Mouse (Mus musculus) kidney, adult 2 months (tissue): ENCODE measurements around the gene Gipr. TPM values are rescaled to one million over a fixed set of nuclear protein-coding genes. Genes with fewer than 3 reads are reported as not detected.
"Not testable (repeated sequence)": the region's sequence is repeated elsewhere in the genome, so short reads cannot be mapped to it uniquely, and the experiment has no call there.

ENCODE experiments used
- DNase-seq: peaks from one replicate; pipeline ENCODE4 v3.0.0; 2021
- H3K27ac ChIP-seq: fragments of 200-500 bp; 2 replicates; pipeline ENCODE4 v1.5.1; 2012; ENCODE audit warnings: low read depth, low read length, control low read depth, inconsistent platforms; ENCODE audit not compliant: insufficient read depth
- H3K27me3 ChIP-seq: fragments of 200-500 bp; replicated peaks from 2 replicates; pipeline ENCODE4 v1.6.1; 2012; ENCODE audit warnings: mild to moderate bottlenecking, moderate library complexity, low read length, inconsistent platforms; ENCODE audit not compliant: control insufficient read depth, insufficient read depth
- H3K36me3 ChIP-seq: fragments of 200-500 bp; 2 replicates; pipeline ENCODE4 v1.6.1; 2012; ENCODE audit warnings: mild to moderate bottlenecking, moderate library complexity, low read length, inconsistent platforms; ENCODE audit not compliant: control insufficient read depth, insufficient read depth
- H3K4me1 ChIP-seq: fragments of 200-500 bp; 2 replicates; pipeline ENCODE4 v1.6.1; 2011; ENCODE audit warnings: low read length; ENCODE audit not compliant: control insufficient read depth, insufficient read depth
- H3K4me3 ChIP-seq: fragments of 200-500 bp; 2 replicates; pipeline ENCODE4 v1.5.1; 2011; ENCODE audit warnings: mild to moderate bottlenecking, low read depth, low read length, control low read depth; ENCODE audit not compliant: insufficient read depth
- CTCF ChIP-seq: fragments of 200-500 bp; conservative IDR thresholded peaks from 2 replicates; pipeline ENCODE4 v1.5.1; 2011; ENCODE audit warnings: low read depth, mild to moderate bottlenecking, control low read depth, low read length, moderate library complexity, mixed read lengths; ENCODE audit not compliant: insufficient read depth, insufficient read length
- POLR2A ChIP-seq: fragments of 200-500 bp; IDR thresholded peaks from one replicate; pipeline ENCODE4 v1.6.1; 2011; ENCODE audit warnings: low read depth, low read length, control low read depth
- WGBS: fragments of 180-500 bp; shearing (Covaris S2); methylation state at CpG from one replicate; pipeline ENCODE4 v1.1.7; 2018; 5-methylcytosine and 5-hydroxymethylcytosine counted together
- polyA plus RNA-seq: library from polyadenylated mRNA; depleted of rRNA; stranded (reverse); fragments of >200 nt; gene quantifications from 2 replicates; pipeline ENCODE4 v1.2.3, GENCODE M21; 2012

The Gipr gene
- polyA plus RNA-seq, 1 experiment: 0.13 TPM

DNA sequence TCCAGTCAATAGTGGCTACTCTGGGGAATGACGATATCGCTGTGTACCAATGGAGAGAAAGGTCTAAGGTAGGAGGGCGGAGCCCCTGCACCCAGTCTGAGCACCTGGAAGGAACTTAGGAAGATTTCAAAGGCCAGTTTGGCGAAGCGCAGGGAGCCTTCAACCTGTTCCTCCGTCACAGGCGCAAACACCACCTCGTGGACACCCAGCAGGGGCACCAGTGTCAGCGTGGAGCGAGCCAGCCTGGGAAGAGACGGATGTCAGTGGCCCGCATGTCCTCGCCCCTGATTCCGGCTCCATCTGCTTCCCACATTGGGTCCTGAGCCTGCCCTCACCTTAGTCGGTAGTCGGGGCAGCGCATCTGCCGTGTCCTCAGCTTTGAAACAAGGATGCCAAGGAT is 6.5 kb downstream of the Gipr start:
- no peak overlapping the region for H3K4me3 ChIP-seq
- H3K27me3 ChIP-seq: no peaks in the 10 kb centered on the region
- WGBS: 16% methylated on average over 18 of the region's 18 CpGs
- no peak for TF ChIP-seq CTCF
- TF ChIP-seq POLR2A: no peak
- no peaks in the 10 kb centered on the region for H3K4me1 ChIP-seq
- H3K36me3 ChIP-seq: no peaks in the 10 kb centered on the region
- no peak overlapping the region for H3K27ac ChIP-seq
- no peak for DNase-seq

DNA sequence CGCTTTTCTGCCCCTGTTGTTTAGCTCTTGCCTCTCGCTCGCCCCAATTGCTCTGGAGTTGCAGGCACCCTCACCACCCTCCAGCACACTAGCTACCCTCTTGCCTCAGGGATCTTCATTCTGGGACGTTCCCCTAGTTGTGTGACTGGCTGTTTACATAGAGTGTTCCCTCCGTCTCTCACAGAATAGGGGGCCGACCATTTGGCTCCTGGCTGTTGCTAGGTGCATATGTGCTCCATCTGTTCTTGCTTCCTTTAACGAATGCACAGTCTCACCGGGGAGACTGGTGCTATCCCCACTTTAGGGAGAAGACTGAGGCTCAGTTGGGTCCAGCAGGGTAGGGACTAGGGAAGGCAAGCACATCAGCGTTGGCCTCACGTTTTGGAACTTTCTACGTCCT is 7.3 kb downstream of the Gipr start:
- Histone ChIP-seq H3K36me3 (no peaks in the 10 kb centered on the region), H3K4me3 (no peak overlapping the region), H3K27ac (no peak overlapping the region), H3K4me1 (no peaks in the 10 kb centered on the region), H3K27me3 (no peaks in the 10 kb centered on the region)
- no peak for TF ChIP-seq CTCF
- no peak for TF ChIP-seq POLR2A
- 65% methylated on average over 11 of the region's 11 CpGs for WGBS
- no peak for DNase-seq

DNA sequence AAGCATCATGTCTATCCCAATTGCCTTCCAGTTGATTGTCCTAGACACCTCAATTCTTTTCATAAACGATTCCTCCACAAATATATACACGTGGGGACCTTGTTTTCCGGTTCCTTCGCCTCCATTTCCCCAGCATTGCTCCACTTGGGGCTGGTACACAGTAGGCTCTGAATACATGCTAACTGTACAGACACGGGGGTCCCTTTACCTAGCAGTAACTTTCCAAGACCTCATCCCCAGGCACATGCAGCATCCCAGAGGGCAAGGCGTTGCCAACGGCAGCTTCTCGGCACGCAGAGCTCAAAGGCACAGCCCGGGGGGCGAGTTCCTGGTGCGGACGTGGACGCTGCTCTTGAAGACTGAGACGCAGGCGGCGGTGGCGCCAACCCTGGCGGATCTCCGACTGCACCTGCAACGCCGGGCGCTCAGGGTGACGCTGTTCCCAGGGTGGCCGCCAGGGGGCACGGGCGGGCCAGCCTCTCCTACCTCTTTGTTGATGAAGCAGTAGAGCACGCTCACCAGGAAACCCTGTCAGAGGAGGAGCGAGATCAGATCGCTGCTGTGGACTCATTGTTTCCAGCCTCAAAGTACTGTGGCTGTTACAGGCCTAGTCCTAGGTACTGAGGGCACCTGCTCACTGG is 8.6 kb downstream of the Gipr start:
- peak; percentile 94 for DNase-seq
- WGBS: 7% methylated on average over 30 of the region's 30 CpGs
- Histone ChIP-seq H3K4me1 (no peaks in the 10 kb centered on the region), H3K4me3 (no peak overlapping the region), H3K27me3 (no peaks in the 10 kb centered on the region), H3K36me3 (no peaks in the 10 kb centered on the region), H3K27ac (no peak overlapping the region)
- TF ChIP-seq CTCF (peak; percentile 90), POLR2A (no peak)

DNA sequence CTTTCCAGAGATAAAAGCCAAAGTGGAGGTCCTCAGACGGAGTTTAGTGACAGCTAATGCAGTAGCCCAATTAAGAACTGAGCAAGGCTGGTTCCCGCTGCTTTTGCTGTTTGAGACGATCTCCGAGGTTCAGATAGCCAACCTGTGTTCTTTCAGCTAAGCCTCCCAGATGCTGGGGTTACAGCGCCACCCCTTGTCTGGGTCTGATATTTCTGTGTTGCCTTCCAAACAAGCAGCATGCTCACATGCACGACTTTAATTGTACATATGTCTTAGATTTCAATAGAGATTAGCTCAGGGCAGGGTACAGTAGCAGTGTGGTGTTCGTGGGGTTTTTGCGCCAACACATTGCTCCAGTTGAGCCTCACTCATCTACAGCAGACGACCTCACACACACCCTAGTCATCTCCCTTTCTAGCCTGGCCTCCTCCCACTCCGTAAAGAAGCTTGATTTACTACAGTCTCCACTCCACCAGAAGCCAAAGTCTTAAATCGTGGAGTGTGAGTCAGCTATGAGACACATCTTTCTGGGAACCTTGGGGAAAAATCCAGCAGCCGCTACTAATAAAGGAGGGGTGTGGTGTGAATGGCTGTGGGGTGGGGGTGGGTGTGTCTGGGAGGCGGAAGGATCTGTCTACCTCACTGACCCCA is 10.0 kb downstream of the Gipr start:
- Histone ChIP-seq H3K4me1 (no peaks in the 10 kb centered on the region), H3K27ac (no peak overlapping the region), H3K27me3 (no peaks in the 10 kb centered on the region), H3K36me3 (no peaks in the 10 kb centered on the region), H3K4me3 (no peak overlapping the region)
- 49% methylated on average over 13 of the region's 13 CpGs for WGBS
- no peak for DNase-seq
- TF ChIP-seq POLR2A (no peak), CTCF (peak; percentile 38; the same call in 1 of the 2 replicates)

- Histone ChIP-seq H3K36me3 (no peaks in the 10 kb centered on the region), H3K4me3 (no peak overlapping the region), H3K4me1 (no peaks in the 10 kb centered on the region), H3K27ac (no peak overlapping the region), H3K27me3 (no peaks in the 10 kb centered on the region)
- 73% methylated on average over 8 of the region's 8 CpGs for WGBS
- TF ChIP-seq CTCF (no peak), POLR2A (no peak)
- no peak for DNase-seq
These were observed 11.1 kb downstream of the Gipr start for GRCm38 (mm10) chr7:19154796-19155195.

DNA sequence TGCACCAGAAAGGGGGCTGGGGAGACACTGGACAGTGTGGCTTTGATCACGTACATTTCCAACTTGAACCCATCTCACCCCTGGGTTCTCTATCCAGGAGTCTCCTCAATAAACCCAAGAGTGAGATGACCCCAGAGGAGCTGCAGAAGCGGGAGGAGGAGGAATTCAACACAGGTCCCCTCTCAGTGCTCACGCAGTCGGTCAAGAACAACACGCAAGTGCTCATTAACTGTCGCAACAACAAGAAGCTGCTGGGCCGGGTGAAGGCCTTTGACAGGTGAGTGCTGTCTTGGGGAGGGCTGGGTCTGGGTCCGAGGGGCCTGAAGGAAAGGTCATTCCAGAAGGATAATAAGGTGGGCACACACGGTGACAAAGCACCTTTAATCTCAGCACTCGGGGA is 14.8 kb downstream of the Gipr start:
- not testable (repeated sequence) for DNase-seq, H3K36me3 ChIP-seq, H3K27me3 ChIP-seq, H3K4me3 ChIP-seq, H3K27ac ChIP-seq, H3K4me1 ChIP-seq
- WGBS: 85% methylated on average over 10 of the region's 10 CpGs

GRCm38 (mm10) chr7:19149626-19150025 is 16.3 kb downstream of the Gipr start, which contains the start of gene Snrpd2:
Gene Snrpd2, plus strand, starts transcription at chr7:19149722.
- TF ChIP-seq POLR2A: peak; percentile 49
- TF ChIP-seq CTCF: no peak
- H3K4me1 ChIP-seq: peaks cover 7% of the 10 kb centered on the region; the same call in 1 of the 2 replicates
- H3K27me3 ChIP-seq: no peaks in the 10 kb centered on the region
- H3K27ac ChIP-seq: peak within 1 kb of the TSS; percentile 63
- peak within 1 kb of the TSS; percentile 76 for H3K4me3 ChIP-seq
- no peaks in the 10 kb centered on the region for H3K36me3 ChIP-seq
- peak; percentile 97 for DNase-seq
- WGBS: under 1% methylated on average over 24 of the region's 24 CpGs
